8 mouse cellular contexts compared by ENCODE assay signal in genomic region chr8:11477811-11478761, GRCm38 (mm10). TPM values are rescaled to one million over a fixed set of nuclear protein-coding genes. Genes with fewer than 3 reads are reported as not detected.
DNase-seq lines count a peak whose midpoint lies in the region; ATAC-seq and TF ChIP-seq lines count a peak whose summit lies in the region.

Gene Rab20 (minus strand): TSS chr8:11478710.

- POLR2A ChIA-PET in Patski (lab: Charles Lee) = interaction anchor here (1.3 to 2.6 kb wide), 5 partner anchors 13 to 62 kb away, joined by 3 to 22 read pairs (median 4); no protein-coding TSS in a partner anchor

- ATAC-seq in Patski = peak; percentile 46
- ATAC-seq in heart, postnatal 0 days (ENCODE audit: insufficient read depth, low read depth) = peak; percentile 72
- no peak for ATAC-seq in erythroid progenitor cell, adult 5-6 weeks (replicated peaks; ENCODE audit: low FRiP score, poor library complexity, severe bottlenecking)

- H3K4me2 ChIP-seq in heart, postnatal 0 days (ENCODE audit: low read depth, low read length) = peak within 1 kb of the TSS; percentile 94

- peak within 1 kb of the TSS; percentile 57; the same call in 1 of the 2 replicates for H3K27ac ChIP-seq in embryonic fibroblast, embryonic 13.5 days (ENCODE audit: insufficient read depth, low read length)
- H3K27ac ChIP-seq in heart, postnatal 0 days (ENCODE audit: low read depth) = peak within 1 kb of the TSS; percentile 97

- no peak for TF ChIP-seq EP300 in heart, postnatal 0 days (IDR thresholded peaks at IDR 0.05; ENCODE audit: low read depth)

- peak within 1 kb of the TSS; percentile 57 for H3K4me3 ChIP-seq in embryonic fibroblast, embryonic 13.5 days (ENCODE audit: insufficient read depth, low read length)
- peak within 1 kb of the TSS; percentile 73 for H3K4me3 ChIP-seq in heart, postnatal 0 days (ENCODE audit: low read depth, low read length)

- peak; percentile 46; the same call in 1 of the 2 replicates for TF ChIP-seq POLR2A in embryonic fibroblast, embryonic 13.5 days (IDR thresholded peaks at IDR 0.05; ENCODE audit: low read depth, low read length)

- no peaks in the 10 kb centered on the region for H3K9me3 ChIP-seq in heart, postnatal 0 days (replicated peaks; ENCODE audit: control insufficient read depth, low read length)

- no peak for TF ChIP-seq CTCF in Patski (IDR thresholded peaks at IDR 0.05)
- no peak for TF ChIP-seq CTCF in embryonic fibroblast, embryonic 13.5 days (IDR thresholded peaks at IDR 0.05; ENCODE audit: borderline replicate concordance, insufficient read depth, low read length)
- TF ChIP-seq CTCF in heart, postnatal 0 days (IDR thresholded peaks at IDR 0.05; ENCODE audit: low read depth) = no peak

- in situ Hi-C loops in Patski (cut with MboI; ENCODE audit: low pct_unique_long_range_greater_than_20kb) = no loop called here

- H3K27me3 ChIP-seq in Patski = no peaks in the 10 kb centered on the region
- no peaks in the 10 kb centered on the region for H3K27me3 ChIP-seq in heart, postnatal 0 days (ENCODE audit: control insufficient read depth, insufficient read depth, low read length)

- WGBS in heart, postnatal 0 days = under 1% methylated on average over 65 of the region's 69 CpGs

- H3K9ac ChIP-seq in heart, postnatal 0 days (replicated peaks; ENCODE audit: low read depth, low read length) = peak within 1 kb of the TSS; percentile 79

- no peaks in the 10 kb centered on the region for H3K36me3 ChIP-seq in heart, postnatal 0 days (replicated peaks; ENCODE audit: control insufficient read depth, insufficient read depth, low read length)

- peaks cover 4% of the 10 kb centered on the region; the same call in 1 of the 2 replicates for H3K4me1 ChIP-seq in embryonic fibroblast, embryonic 13.5 days (ENCODE audit: control insufficient read depth, insufficient read depth, low read length)
- peaks cover 31% of the 10 kb centered on the region for H3K4me1 ChIP-seq in heart, postnatal 0 days (ENCODE audit: control insufficient read depth, insufficient read depth)

- CTCF ChIA-PET in Patski (lab: Charles Lee) = interaction anchor here (1.5 to 2.4 kb wide), 4 partner anchors 9 to 27 kb away, joined by 4 to 8 read pairs (median 6); no protein-coding TSS in a partner anchor

- DNase-seq in CD4-positive, CD25-positive, alpha-beta regulatory T cell, adult 2 months (ENCODE audit: low read depth, low spot score) = peak; percentile 72
- no peak for DNase-seq in Patski (ENCODE audit: low read depth, low spot score)
- DNase-seq in heart, postnatal 0 days (ENCODE audit: low spot score) = peak; percentile 88
- peak; percentile 92 for DNase-seq in kidney, postnatal 14 days
- DNase-seq in lung, postnatal 4 days = peak; percentile 77 to 80
- DNase-seq in retina, postnatal 1 day = peak; percentile 76

RNA-seq across cellular contexts. Expression of gene Rab20, which starts in this region (rescaled TPM):
- polyA plus RNA-seq in Patski (2021) = 70.7 TPM
- polyA plus RNA-seq in embryonic fibroblast, embryonic 13.5 days (2011; ENCODE audit: insufficient read length, low read depth, missing spikeins) = 2.4 and 3.2 TPM in 2 replicates
- 84.5 and 121 TPM in 2 replicates for total RNA-seq in heart, postnatal 0 days (2014; rRNA removed; ENCODE audit: low replicate concordance)
- 52.0 and 56.1 TPM in 2 replicates for polyA plus RNA-seq in heart, postnatal 0 days (2015; fragmentation: Nextera tagmentation; extraction: Ambion mirVana)
- 2.9 TPM in 1 of 2 replicates, not detected in the other for total RNA-seq in erythroid progenitor cell, adult 5-6 weeks (2015; ENCODE audit: low replicate concordance)
- total RNA-seq in erythroid progenitor cell, adult 5-6 weeks (2017; ENCODE audit: low replicate concordance) = 2.8 and 3.6 TPM in 2 replicates

Comparison
In these comparisons a context has a peak if more than half of its experiments do, and no peak if none do; other contexts are left out.
1. RNA of gene Rab20 (total RNA-seq): 84.5 to 121 TPM in heart, postnatal 0 days; 2.8 to 3.6 TPM in erythroid progenitor cell, adult 5-6 weeks; every median in the first group is over 10 times any median in the second.
2. RNA of gene Rab20 (polyA plus RNA-seq): 70.7 TPM in Patski (single experiment) and 52.0 to 56.1 TPM in heart, postnatal 0 days; 2.4 to 3.2 TPM in embryonic fibroblast, embryonic 13.5 days; every median in the first group is over 10 times any median in the second.